Mouse (Mus musculus): ENCODE data around the gene Retreg3. TPM values are rescaled to one million over a fixed set of nuclear protein-coding genes. Genes with fewer than 3 reads are reported as not detected.

Retreg3 gene
- polyA plus RNA-seq, 1 experiment, result 87.3 TPM

GRCm38 (mm10) chr11:101065002-101065401 lies 54.7 kb downstream of the Retreg3 start:
- Histone ChIP-seq H3K4me1 (ENCODE audit: control insufficient read depth, insufficient read depth, low read length) (peaks cover 37% of the 10 kb centered on the region), H3K27ac (ENCODE audit: insufficient read depth, low read length) (no peak overlapping the region), H3K4me3 (replicated peaks; ENCODE audit: insufficient read depth, low read depth, low read length) (no peak overlapping the region), H3K27me3 (ENCODE audit: control insufficient read depth, insufficient read depth, low read length) (no peaks in the 10 kb centered on the region)
- no peak for DNase-seq
- TF ChIP-seq POLR2A (IDR thresholded peaks at IDR 0.05; ENCODE audit: borderline replicate concordance, insufficient read depth, low read length), result no peak
- no peak for TF ChIP-seq CTCF (IDR thresholded peaks at IDR 0.05; ENCODE audit: borderline replicate concordance, insufficient read depth, low read depth, low read length)
- WGBS, result 93% methylated on average over 9 of the region's 9 CpGs

- WGBS, result 67% methylated on average over 4 of the region's 4 CpGs
- peaks cover 41% of the 10 kb centered on the region for H3K4me1 ChIP-seq (ENCODE audit: control insufficient read depth, insufficient read depth, low read length)
- no peak overlapping the region for H3K4me3 ChIP-seq (replicated peaks; ENCODE audit: insufficient read depth, low read depth, low read length)
- DNase-seq, result no peak
- peak overlapping the region; percentile 87 for H3K27ac ChIP-seq (ENCODE audit: insufficient read depth, low read length)
- TF ChIP-seq POLR2A (IDR thresholded peaks at IDR 0.05; ENCODE audit: borderline replicate concordance, insufficient read depth, low read length), result no peak
- no peak for TF ChIP-seq CTCF (IDR thresholded peaks at IDR 0.05; ENCODE audit: borderline replicate concordance, insufficient read depth, low read depth, low read length)
- H3K27me3 ChIP-seq (ENCODE audit: control insufficient read depth, insufficient read depth, low read length), result no peaks in the 10 kb centered on the region
Measured at GRCm38 (mm10) chr11:101064462-101064861, 55.2 kb downstream of the Retreg3 start.

GRCm38 (mm10) chr11:101063676-101064327 lies 55.9 kb downstream of the Retreg3 start:
- Histone ChIP-seq H3K4me3 (replicated peaks; ENCODE audit: insufficient read depth, low read depth, low read length) (no peak overlapping the region), H3K27ac (ENCODE audit: insufficient read depth, low read length) (peak overlapping the region; percentile 87), H3K27me3 (ENCODE audit: control insufficient read depth, insufficient read depth, low read length) (no peaks in the 10 kb centered on the region), H3K4me1 (ENCODE audit: control insufficient read depth, insufficient read depth, low read length) (peaks cover 38% of the 10 kb centered on the region)
- TF ChIP-seq CTCF (IDR thresholded peaks at IDR 0.05; ENCODE audit: borderline replicate concordance, insufficient read depth, low read depth, low read length), result no peak
- 0 out of 2 replicates have a peak, but pooled peaks have one; percentile 14 for TF ChIP-seq POLR2A (IDR thresholded peaks at IDR 0.05; ENCODE audit: borderline replicate concordance, insufficient read depth, low read length)
- WGBS, result 4% methylated on average over 12 of the region's 12 CpGs
- peak; percentile 71 to 75 for DNase-seq

DNA sequence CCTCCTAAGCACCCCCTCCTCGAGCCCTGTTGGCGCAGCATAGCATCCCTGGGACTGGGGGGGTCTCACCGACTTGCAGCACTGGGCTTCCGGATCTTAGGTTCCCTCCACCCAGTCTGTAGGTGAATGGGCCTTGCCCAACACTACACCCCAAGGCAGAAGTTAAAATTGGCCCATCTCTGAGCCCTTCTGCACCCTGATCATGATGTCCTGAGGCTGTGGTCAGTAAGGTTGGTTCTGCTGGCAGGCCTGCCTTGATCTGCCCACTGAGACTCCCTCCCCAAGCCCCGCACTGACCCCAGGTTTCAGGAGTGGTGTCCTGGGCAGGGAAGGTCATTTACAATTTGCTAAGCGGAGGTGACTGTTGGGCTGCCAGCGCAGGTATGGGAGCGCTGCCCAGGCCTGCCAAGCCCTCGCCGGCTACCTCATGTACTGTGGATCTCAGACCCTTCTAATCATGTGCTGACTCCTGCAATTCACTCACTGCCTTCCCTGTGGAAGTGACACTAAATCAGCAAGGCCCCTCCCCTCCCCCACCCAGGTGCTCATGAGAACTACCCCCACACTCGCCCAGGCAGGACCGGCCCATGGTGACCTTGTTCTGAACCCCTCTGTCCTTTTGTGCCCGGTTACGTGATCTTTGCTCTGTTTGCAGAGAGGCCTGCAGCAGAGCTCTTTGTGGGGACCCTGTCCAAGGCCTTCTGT lies 56.6 kb downstream of the Retreg3 start:
- no peak for DNase-seq
- H3K27ac ChIP-seq (ENCODE audit: insufficient read depth, low read length), result peak overlapping the region; percentile 87
- H3K27me3 ChIP-seq (ENCODE audit: control insufficient read depth, insufficient read depth, low read length), result no peaks in the 10 kb centered on the region
- TF ChIP-seq CTCF (IDR thresholded peaks at IDR 0.05; ENCODE audit: borderline replicate concordance, insufficient read depth, low read depth, low read length) (no peak), POLR2A (IDR thresholded peaks at IDR 0.05; ENCODE audit: borderline replicate concordance, insufficient read depth, low read length) (no peak)
- no peak overlapping the region for H3K4me3 ChIP-seq (replicated peaks; ENCODE audit: insufficient read depth, low read depth, low read length)
- WGBS, result 38% methylated on average over 14 of the region's 14 CpGs
- H3K4me1 ChIP-seq (ENCODE audit: control insufficient read depth, insufficient read depth, low read length), result peaks cover 40% of the 10 kb centered on the region

GRCm38 (mm10) chr11:101062165-101062884 lies 57.4 kb downstream of the Retreg3 start:
- DNase-seq, result no peak
- WGBS, result 44% methylated on average over 12 of the region's 12 CpGs
- peaks cover 42% of the 10 kb centered on the region for H3K4me1 ChIP-seq (ENCODE audit: control insufficient read depth, insufficient read depth, low read length)
- TF ChIP-seq POLR2A (IDR thresholded peaks at IDR 0.05; ENCODE audit: borderline replicate concordance, insufficient read depth, low read length) (no peak), CTCF (IDR thresholded peaks at IDR 0.05; ENCODE audit: borderline replicate concordance, insufficient read depth, low read depth, low read length) (no peak)
- peak overlapping the region; percentile 87 for H3K27ac ChIP-seq (ENCODE audit: insufficient read depth, low read length)
- no peak overlapping the region for H3K4me3 ChIP-seq (replicated peaks; ENCODE audit: insufficient read depth, low read depth, low read length)
- H3K27me3 ChIP-seq (ENCODE audit: control insufficient read depth, insufficient read depth, low read length), result no peaks in the 10 kb centered on the region

DNA sequence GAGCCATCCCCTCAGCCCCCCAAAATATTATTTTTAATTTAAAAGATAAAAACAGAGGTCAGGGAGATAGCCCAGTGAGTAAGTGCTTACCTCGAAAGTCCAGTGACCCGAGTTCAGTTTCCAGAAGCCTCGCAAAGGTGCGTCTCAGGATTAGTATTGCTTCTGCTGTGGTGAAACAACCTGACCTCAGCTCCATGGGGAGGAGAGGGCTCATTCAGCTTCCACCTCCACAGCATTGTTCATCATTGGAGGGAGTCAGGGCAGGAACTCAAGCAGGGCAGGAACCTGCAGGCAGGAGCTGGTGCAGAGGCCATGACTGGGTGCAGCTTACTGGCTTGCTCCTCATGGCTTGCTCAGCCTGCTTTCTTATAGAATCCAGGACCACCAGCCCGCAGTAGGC lies 58.6 kb downstream of the Retreg3 start:
- WGBS, result 86% methylated on average over 5 of the region's 5 CpGs
- Histone ChIP-seq H3K27ac (ENCODE audit: insufficient read depth, low read length) (no peak overlapping the region), H3K4me1 (ENCODE audit: control insufficient read depth, insufficient read depth, low read length) (peaks cover 42% of the 10 kb centered on the region), H3K27me3 (ENCODE audit: control insufficient read depth, insufficient read depth, low read length) (no peaks in the 10 kb centered on the region), H3K4me3 (replicated peaks; ENCODE audit: insufficient read depth, low read depth, low read length) (no peak overlapping the region)
- TF ChIP-seq CTCF (IDR thresholded peaks at IDR 0.05; ENCODE audit: borderline replicate concordance, insufficient read depth, low read depth, low read length), result no peak
- TF ChIP-seq POLR2A (IDR thresholded peaks at IDR 0.05; ENCODE audit: borderline replicate concordance, insufficient read depth, low read length), result no peak
- no peak for DNase-seq

DNA sequence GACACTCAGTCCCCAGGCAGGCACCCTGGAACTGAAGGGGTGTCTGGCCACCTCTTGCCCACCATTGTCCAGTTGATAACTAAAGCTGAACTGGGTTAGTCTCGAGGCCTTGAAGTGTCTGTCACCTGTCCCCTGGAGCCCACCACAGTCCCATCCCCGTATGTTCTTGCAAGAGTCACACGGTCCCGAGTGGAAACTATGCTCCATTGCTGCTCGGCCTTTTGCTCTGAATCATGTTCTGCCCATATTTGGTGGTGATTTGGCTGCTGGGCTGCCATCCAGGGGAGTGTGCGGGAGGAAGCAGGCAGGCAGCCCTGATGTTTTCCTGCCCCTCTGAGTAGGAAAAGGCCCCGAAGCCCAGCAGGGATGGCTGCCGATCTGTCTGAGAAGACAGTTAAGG lies 59.6 kb downstream of the Retreg3 start:
- peaks cover 42% of the 10 kb centered on the region for H3K4me1 ChIP-seq (ENCODE audit: control insufficient read depth, insufficient read depth, low read length)
- H3K4me3 ChIP-seq (replicated peaks; ENCODE audit: insufficient read depth, low read depth, low read length), result no peak overlapping the region
- WGBS, result 5% methylated on average over 8 of the region's 8 CpGs
- peak; percentile 66 to 73 for DNase-seq
- no peaks in the 10 kb centered on the region for H3K27me3 ChIP-seq (ENCODE audit: control insufficient read depth, insufficient read depth, low read length)
- H3K27ac ChIP-seq (ENCODE audit: insufficient read depth, low read length), result peak overlapping the region; percentile 79
- TF ChIP-seq CTCF (IDR thresholded peaks at IDR 0.05; ENCODE audit: borderline replicate concordance, insufficient read depth, low read depth, low read length) (no peak), POLR2A (IDR thresholded peaks at IDR 0.05; ENCODE audit: borderline replicate concordance, insufficient read depth, low read length) (no peak)

Measured in cerebellum, adult 2 months (tissue).